Mouse (Mus musculus) kidney, adult 2 months (tissue): ENCODE data around the gene Ankrd39. TPM values are rescaled to one million over a fixed set of nuclear protein-coding genes. Genes with fewer than 3 reads are reported as not detected.

ENCODE experiments used
- DNase-seq: peaks from one replicate; pipeline ENCODE4 v3.0.0; 2021
- H3K27ac ChIP-seq: fragments of 200-500 bp; 2 replicates; pipeline ENCODE4 v1.5.1; 2012; ENCODE audit warnings: low read depth, low read length, control low read depth, inconsistent platforms; ENCODE audit not compliant: insufficient read depth
- H3K27me3 ChIP-seq: fragments of 200-500 bp; replicated peaks from 2 replicates; pipeline ENCODE4 v1.6.1; 2012; ENCODE audit warnings: mild to moderate bottlenecking, moderate library complexity, low read length, inconsistent platforms; ENCODE audit not compliant: control insufficient read depth, insufficient read depth
- H3K36me3 ChIP-seq: fragments of 200-500 bp; 2 replicates; pipeline ENCODE4 v1.6.1; 2012; ENCODE audit warnings: mild to moderate bottlenecking, moderate library complexity, low read length, inconsistent platforms; ENCODE audit not compliant: control insufficient read depth, insufficient read depth
- H3K4me1 ChIP-seq: fragments of 200-500 bp; 2 replicates; pipeline ENCODE4 v1.6.1; 2011; ENCODE audit warnings: low read length; ENCODE audit not compliant: control insufficient read depth, insufficient read depth
- H3K4me3 ChIP-seq: fragments of 200-500 bp; 2 replicates; pipeline ENCODE4 v1.5.1; 2011; ENCODE audit warnings: mild to moderate bottlenecking, low read depth, low read length, control low read depth; ENCODE audit not compliant: insufficient read depth
- CTCF ChIP-seq: fragments of 200-500 bp; conservative IDR thresholded peaks from 2 replicates; pipeline ENCODE4 v1.5.1; 2011; ENCODE audit warnings: low read depth, mild to moderate bottlenecking, control low read depth, low read length, moderate library complexity, mixed read lengths; ENCODE audit not compliant: insufficient read depth, insufficient read length
- POLR2A ChIP-seq: fragments of 200-500 bp; IDR thresholded peaks from one replicate; pipeline ENCODE4 v1.6.1; 2011; ENCODE audit warnings: low read depth, low read length, control low read depth
- WGBS: fragments of 180-500 bp; shearing (Covaris S2); methylation state at CpG from one replicate; pipeline ENCODE4 v1.1.7; 2018; 5-methylcytosine and 5-hydroxymethylcytosine counted together
- polyA plus RNA-seq: library from polyadenylated mRNA; depleted of rRNA; stranded (reverse); fragments of >200 nt; gene quantifications from 2 replicates; pipeline ENCODE4 v1.2.3, GENCODE M21; 2012; rRNA removed

Ankrd39 gene
- polyA plus RNA-seq, 1 experiment: 16.8 TPM

- Histone ChIP-seq H3K4me3 (no peak overlapping the region), H3K4me1 (peaks cover 6% of the 10 kb centered on the region), H3K27ac (no peak overlapping the region), H3K36me3 (no peaks in the 10 kb centered on the region), H3K27me3 (no peaks in the 10 kb centered on the region)
- WGBS: 37% methylated on average over 2 of the region's 2 CpGs
- TF ChIP-seq CTCF (peak; percentile 54), POLR2A (no peak)
- peak; percentile 51 for DNase-seq
Observed at GRCm38 (mm10) chr1:36496719-36497118, 50.5 kb downstream of the Ankrd39 start.

- Histone ChIP-seq H3K36me3 (no peaks in the 10 kb centered on the region), H3K27me3 (no peaks in the 10 kb centered on the region), H3K4me1 (peaks cover 6% of the 10 kb centered on the region), H3K4me3 (no peak overlapping the region), H3K27ac (no peak overlapping the region)
- no peak for DNase-seq
- TF ChIP-seq POLR2A (no peak), CTCF (no peak)
- WGBS: 61% methylated on average over 6 of the region's 6 CpGs
Observed at GRCm38 (mm10) chr1:36493299-36493698, 53.9 kb downstream of the Ankrd39 start.

GRCm38 (mm10) chr1:36492416-36493139, 54.7 kb downstream of the Ankrd39 start:
- Histone ChIP-seq H3K27ac (no peak overlapping the region), H3K4me3 (no peak overlapping the region), H3K36me3 (no peaks in the 10 kb centered on the region), H3K27me3 (no peaks in the 10 kb centered on the region), H3K4me1 (peaks cover 6% of the 10 kb centered on the region)
- TF ChIP-seq POLR2A (no peak), CTCF (peak; percentile 57; the same call in 1 of the 2 replicates)
- WGBS: 19% methylated on average over 9 of the region's 9 CpGs
- peak; percentile 78 for DNase-seq

- WGBS: 88% methylated on average over 6 of the region's 6 CpGs
- no peak for DNase-seq
- peaks cover 6% of the 10 kb centered on the region for H3K4me1 ChIP-seq
- no peaks in the 10 kb centered on the region for H3K27me3 ChIP-seq
- TF ChIP-seq CTCF (no peak), POLR2A (no peak)
- H3K27ac ChIP-seq: no peak overlapping the region
- H3K36me3 ChIP-seq: no peaks in the 10 kb centered on the region
- H3K4me3 ChIP-seq: no peak overlapping the region
Observed at GRCm38 (mm10) chr1:36489661-36490060, 57.6 kb downstream of the Ankrd39 start.

Other genes with a start within 250 kb of the Ankrd39 start
- gene Arid5a, start 239.7 kb downstream of the Ankrd39 start, polyA plus RNA-seq: 3.3 and 4.5 TPM in 2 replicates
- 63.8 and 83.5 TPM in 2 replicates for gene Kansl3, start 178.3 kb downstream of the Ankrd39 start, polyA plus RNA-seq
- gene Fer1l5, start 175.2 kb downstream of the Ankrd39 start, polyA plus RNA-seq: 0.06 and 0.08 TPM in 2 replicates
- gene Lman2l, start 102.2 kb downstream of the Ankrd39 start, polyA plus RNA-seq: 26.0 and 28.7 TPM in 2 replicates
- gene Cnnm4, start 75.8 kb downstream of the Ankrd39 start, polyA plus RNA-seq: 14.3 and 15.9 TPM in 2 replicates
- 19.8 and 29.5 TPM in 2 replicates for gene Cnnm3, start 35.6 kb downstream of the Ankrd39 start, polyA plus RNA-seq
- gene Ankrd23, start 10.6 kb downstream of the Ankrd39 start, polyA plus RNA-seq: 11.8 and 37.9 TPM in 2 replicates
- gene Gm42417, start 8.0 kb downstream of the Ankrd39 start, polyA plus RNA-seq: not detected in 2 replicates
- gene Sema4c, start 10.9 kb upstream of the Ankrd39 start, polyA plus RNA-seq: 8.0 and 9.1 TPM in 2 replicates
- gene Fam178b, start 135.7 kb upstream of the Ankrd39 start, polyA plus RNA-seq: 0.35 and 1.1 TPM in 2 replicates
- 1,291 and 1,565 TPM in 2 replicates for gene Cox5b, start 144.0 kb upstream of the Ankrd39 start, polyA plus RNA-seq
- gene 4933424G06Rik, start 162.7 kb upstream of the Ankrd39 start, polyA plus RNA-seq: not detected in 2 replicates
- 130 and 141 TPM in 2 replicates for gene Actr1b, start 167.0 kb upstream of the Ankrd39 start, polyA plus RNA-seq
- 0.60 and 3.2 TPM in 2 replicates for gene Zap70, start 214.4 kb upstream of the Ankrd39 start, polyA plus RNA-seq